Mouse (Mus musculus): ENCODE data around the gene Osbpl8. TPM values are rescaled to one million over a fixed set of nuclear protein-coding genes. Genes with fewer than 3 reads are reported as not detected.
A peak's percentile ranks its signal among the peaks of the same experiment; 100 is the strongest.

Osbpl8 gene
- polyA plus RNA-seq, 1 experiment from 2014 or later, result 9.0 TPM

- ATAC-seq (replicated peaks; ENCODE audit: low FRiP score), result no peak
- Histone ChIP-seq H3K4me2 (no peak overlapping the region), H3K4me3 (replicated peaks) (no peak overlapping the region), H3K9ac (no peak overlapping the region), H3K27ac (no peak overlapping the region), H3K27me3 (no peaks in the 10 kb centered on the region), H3K9me3 (replicated peaks) (no peaks in the 10 kb centered on the region), H3K4me1 (no peaks in the 10 kb centered on the region), H3K36me3 (no peaks in the 10 kb centered on the region)
- 80% methylated on average over 29 of the region's 29 CpGs for WGBS
Observed at GRCm38 (mm10) chr10:111156394-111157190, 8.0 kb upstream of the Osbpl8 start.

DNA sequence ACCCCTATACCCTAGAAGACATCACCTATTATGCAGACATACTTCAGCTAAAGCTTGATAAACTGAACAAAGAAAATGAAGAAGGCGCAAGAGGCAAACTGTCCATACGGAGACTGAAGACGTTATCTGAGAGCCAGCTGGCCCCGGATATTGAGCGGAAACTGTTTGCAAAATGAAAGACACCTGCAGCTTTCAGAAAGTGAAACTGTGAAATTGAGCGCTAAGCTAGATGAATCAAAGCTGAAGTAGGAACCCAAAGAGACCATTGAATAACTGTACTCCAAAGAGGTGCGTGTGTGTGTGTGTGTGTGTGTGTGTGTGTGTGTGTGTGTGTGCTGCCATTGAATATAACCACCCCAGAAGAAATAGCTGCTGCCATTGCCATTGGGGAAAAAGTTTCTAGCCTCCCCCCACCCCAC, 7.3 kb upstream of the Osbpl8 start:
- Histone ChIP-seq H3K9ac (no peak overlapping the region), H3K4me2 (no peak overlapping the region), H3K4me3 (replicated peaks) (no peak overlapping the region), H3K4me1 (no peaks in the 10 kb centered on the region), H3K27ac (no peak overlapping the region), H3K9me3 (replicated peaks) (no peaks in the 10 kb centered on the region), H3K27me3 (no peaks in the 10 kb centered on the region), H3K36me3 (no peaks in the 10 kb centered on the region)
- ATAC-seq (replicated peaks; ENCODE audit: low FRiP score), result no peak
- 88% methylated on average over 7 of the region's 7 CpGs for WGBS

GRCm38 (mm10) chr10:111159789-111160522, 4.6 kb upstream of the Osbpl8 start:
- H3K9me3 ChIP-seq (replicated peaks), result no peaks in the 10 kb centered on the region

DNA sequence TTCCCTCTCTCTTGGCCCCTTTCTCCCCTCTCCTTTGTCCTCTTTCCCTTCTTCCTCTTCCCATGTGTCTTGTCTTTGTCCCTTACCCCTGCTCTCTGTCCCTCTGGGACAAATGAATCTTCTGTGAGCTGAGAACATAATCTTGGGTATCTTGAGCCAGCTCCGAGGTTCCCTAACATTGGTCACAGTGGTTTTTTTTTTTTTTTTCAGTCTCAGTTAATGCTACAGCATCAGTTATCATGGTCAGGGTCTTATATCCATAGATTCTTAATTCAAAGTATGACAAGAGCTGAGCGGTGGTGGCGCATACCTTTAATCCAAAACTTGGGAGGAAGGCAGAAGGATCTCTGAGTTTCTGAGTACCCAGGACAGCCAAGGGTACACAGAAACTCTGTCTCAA, 4.0 kb upstream of the Osbpl8 start:
- no peak for ATAC-seq (replicated peaks; ENCODE audit: low FRiP score)
- Histone ChIP-seq H3K27ac (no peak overlapping the region), H3K4me2 (no peak overlapping the region), H3K9me3 (replicated peaks) (no peaks in the 10 kb centered on the region), H3K4me3 (replicated peaks) (no peak overlapping the region), H3K36me3 (no peaks in the 10 kb centered on the region), H3K9ac (no peak overlapping the region), H3K4me1 (peaks cover 9% of the 10 kb centered on the region), H3K27me3 (no peaks in the 10 kb centered on the region)
- WGBS, result 91% methylated on average over 3 of the region's 3 CpGs

More at GRCm38 (mm10) chr10:111159789-111160522, 4.6 kb upstream of the Osbpl8 start:
- H3K4me3 ChIP-seq (replicated peaks), result no peak overlapping the region
- no peak for ATAC-seq (replicated peaks; ENCODE audit: low FRiP score)
- WGBS, result 75% methylated on average over 5 of the region's 5 CpGs
- H3K4me1 ChIP-seq, result peaks cover 9% of the 10 kb centered on the region
- no peaks in the 10 kb centered on the region for H3K27me3 ChIP-seq
- no peaks in the 10 kb centered on the region for H3K36me3 ChIP-seq
- no peak overlapping the region for H3K27ac ChIP-seq
- no peak overlapping the region for H3K9ac ChIP-seq
- H3K4me2 ChIP-seq, result no peak overlapping the region

- Histone ChIP-seq H3K27ac (no peak overlapping the region), H3K36me3 (no peaks in the 10 kb centered on the region), H3K9ac (no peak overlapping the region), H3K9me3 (replicated peaks) (no peaks in the 10 kb centered on the region), H3K4me2 (no peak overlapping the region), H3K27me3 (no peaks in the 10 kb centered on the region), H3K4me1 (peaks cover 13% of the 10 kb centered on the region), H3K4me3 (replicated peaks) (no peak overlapping the region)
- 86% methylated on average over 6 of the region's 6 CpGs for WGBS
- no peak for ATAC-seq (replicated peaks; ENCODE audit: low FRiP score)
Observed at GRCm38 (mm10) chr10:111161373-111161772, 3.2 kb upstream of the Osbpl8 start.

DNA sequence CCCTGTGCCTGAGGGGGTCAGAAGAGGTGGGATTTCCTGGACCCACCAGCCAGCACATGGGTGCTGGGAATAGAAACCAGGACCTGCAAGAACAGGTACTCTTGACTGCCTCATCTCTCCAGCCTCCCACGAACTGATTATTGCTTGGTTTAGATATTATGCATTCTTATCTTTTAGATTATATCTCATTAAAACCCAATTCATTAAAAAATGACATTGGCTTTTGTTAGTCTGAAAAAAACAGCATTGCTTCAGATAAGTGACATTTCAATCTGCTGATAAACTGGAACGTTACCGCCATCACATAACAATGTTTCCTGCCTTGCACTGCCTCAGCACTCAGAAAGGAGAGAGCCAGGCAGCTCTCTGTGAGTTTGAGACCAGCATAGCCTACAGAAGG, 1.5 kb upstream of the Osbpl8 start:
- H3K4me3 ChIP-seq (replicated peaks), result no peak overlapping the region
- no peak for ATAC-seq (replicated peaks; ENCODE audit: low FRiP score)
- no peak overlapping the region for H3K27ac ChIP-seq
- H3K4me1 ChIP-seq, result peaks cover 17% of the 10 kb centered on the region
- no peak overlapping the region for H3K9ac ChIP-seq
- no peak overlapping the region for H3K4me2 ChIP-seq
- H3K27me3 ChIP-seq, result no peaks in the 10 kb centered on the region
- WGBS, result 66% methylated on average over 3 of the region's 3 CpGs
- H3K36me3 ChIP-seq, result no peaks in the 10 kb centered on the region
- no peaks in the 10 kb centered on the region for H3K9me3 ChIP-seq (replicated peaks)

GRCm38 (mm10) chr10:111163601-111164240, 831 bp upstream of the Osbpl8 start:
- Histone ChIP-seq H3K9me3 (replicated peaks) (no peaks in the 10 kb centered on the region), H3K27ac (peak overlapping the region; percentile 90), H3K27me3 (no peaks in the 10 kb centered on the region), H3K4me1 (peaks cover 17% of the 10 kb centered on the region), H3K36me3 (no peaks in the 10 kb centered on the region), H3K4me2 (peak overlapping the region; percentile 88), H3K9ac (peak overlapping the region; percentile 58; the same call in 1 of the 2 replicates), H3K4me3 (replicated peaks) (peak overlapping the region; percentile 90)
- ATAC-seq (replicated peaks; ENCODE audit: low FRiP score), result no peak
- 26% methylated on average over 9 of the region's 9 CpGs for WGBS

GRCm38 (mm10) chr10:111165219-111165981, 848 bp downstream of the Osbpl8 start:
- H3K36me3 ChIP-seq, result no peaks in the 10 kb centered on the region
- peak overlapping the region; percentile 91 for H3K9ac ChIP-seq
- peak overlapping the region; percentile 89 for H3K27ac ChIP-seq
- under 1% methylated on average over 52 of the region's 52 CpGs for WGBS
- peak overlapping the region; percentile 90 for H3K4me3 ChIP-seq (replicated peaks)
- peak; percentile 25 for ATAC-seq (replicated peaks; ENCODE audit: low FRiP score)
- no peaks in the 10 kb centered on the region for H3K9me3 ChIP-seq (replicated peaks)
- no peaks in the 10 kb centered on the region for H3K27me3 ChIP-seq
- peaks cover 17% of the 10 kb centered on the region for H3K4me1 ChIP-seq
- peak overlapping the region; percentile 88 for H3K4me2 ChIP-seq

DNA sequence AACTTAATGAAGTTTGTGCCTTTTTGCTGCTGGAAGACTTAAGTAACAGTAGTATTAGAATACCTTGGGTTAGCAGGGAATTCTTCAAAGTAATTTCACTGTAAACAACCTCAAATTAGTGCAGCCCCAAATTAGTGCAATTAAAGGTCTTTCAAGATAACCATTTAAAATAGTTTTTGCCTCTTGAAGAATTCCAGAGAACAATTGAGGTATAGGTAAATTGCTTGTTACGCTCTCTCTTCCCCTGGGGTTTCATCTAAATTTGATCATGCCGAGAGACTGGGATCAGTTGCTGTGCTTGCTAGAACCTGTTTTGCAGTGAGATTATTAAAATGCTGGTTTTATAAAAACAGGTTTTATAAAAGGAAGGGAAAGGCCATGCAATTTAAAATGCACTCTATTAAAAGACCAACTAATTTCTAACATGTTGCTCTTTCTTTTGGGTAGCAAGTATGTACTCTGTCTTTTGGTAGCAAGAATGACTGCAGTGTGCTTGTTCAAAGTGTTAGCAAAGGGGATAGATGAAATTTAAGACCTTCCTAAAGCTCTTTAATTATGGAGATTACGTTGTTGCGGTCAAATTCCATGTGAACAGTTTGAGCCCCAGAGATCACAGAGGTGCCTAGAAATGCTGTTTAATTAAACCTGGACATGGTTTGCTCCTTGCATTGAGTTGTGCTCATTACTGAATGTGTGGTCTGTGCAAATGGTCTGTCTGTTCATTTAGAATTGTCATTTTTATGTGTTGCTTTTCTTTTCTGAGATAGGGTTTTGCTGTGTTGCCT, 1.7 kb downstream of the Osbpl8 start:
- Histone ChIP-seq H3K9me3 (replicated peaks) (no peaks in the 10 kb centered on the region), H3K27ac (no peak overlapping the region), H3K4me1 (peaks cover 20% of the 10 kb centered on the region), H3K4me3 (replicated peaks) (peak overlapping the region; percentile 90), H3K9ac (0 out of 2 replicates have a peak overlapping the region, but pooled peaks have one; percentile 91), H3K27me3 (no peaks in the 10 kb centered on the region), H3K4me2 (peak overlapping the region; percentile 88), H3K36me3 (no peaks in the 10 kb centered on the region)
- ATAC-seq (replicated peaks; ENCODE audit: low FRiP score), result no peak
- 27% methylated on average over 4 of the region's 4 CpGs for WGBS

GRCm38 (mm10) chr10:111167444-111167843, 2.9 kb downstream of the Osbpl8 start:
- H3K9me3 ChIP-seq (replicated peaks), result no peaks in the 10 kb centered on the region
- H3K9ac ChIP-seq, result no peak overlapping the region
- peaks cover 21% of the 10 kb centered on the region for H3K4me1 ChIP-seq
- H3K27me3 ChIP-seq, result no peaks in the 10 kb centered on the region
- H3K4me3 ChIP-seq (replicated peaks), result no peak overlapping the region
- H3K4me2 ChIP-seq, result no peak overlapping the region
- no peak overlapping the region for H3K27ac ChIP-seq
- WGBS, result 95% methylated on average over 4 of the region's 4 CpGs
- H3K36me3 ChIP-seq, result no peaks in the 10 kb centered on the region
- ATAC-seq (replicated peaks; ENCODE audit: low FRiP score), result no peak

GRCm38 (mm10) chr10:111168305-111168704, 3.8 kb downstream of the Osbpl8 start:
- Histone ChIP-seq H3K9ac (no peak overlapping the region), H3K36me3 (no peaks in the 10 kb centered on the region), H3K9me3 (replicated peaks) (no peaks in the 10 kb centered on the region), H3K4me1 (peaks cover 21% of the 10 kb centered on the region), H3K27ac (no peak overlapping the region), H3K4me3 (replicated peaks) (no peak overlapping the region), H3K4me2 (no peak overlapping the region), H3K27me3 (no peaks in the 10 kb centered on the region)
- WGBS, result 74% methylated on average over 3 of the region's 3 CpGs
- no peak for ATAC-seq (replicated peaks; ENCODE audit: low FRiP score)
